Mouse (Mus musculus) hindbrain, embryonic 14.5 days (tissue): ENCODE data around the gene Dynlt1c. TPM values are rescaled to one million over a fixed set of nuclear protein-coding genes. Genes with fewer than 3 reads are reported as not detected.
"Not testable (repeated sequence)": the region's sequence is repeated elsewhere in the genome, so short reads cannot be mapped to it uniquely, and the experiment has no call there.

Experiments
- ATAC-seq: fragments of 200-750 bp; cut with Nextera tagmentation; 2 replicates; pipeline ENCODE4 v1.8.0; 2017; ENCODE audit warnings: moderate number of reproducible peaks, mild to moderate bottlenecking, moderate TSS enrichment, moderate library complexity; ENCODE audit not compliant: low FRiP score
- DNase-seq: peaks from one replicate; pipeline ENCODE4 v3.0.0-alpha.2; 2015; ENCODE audit warnings: low spot score
- H3K27ac ChIP-seq: fragments of 300-500 bp; sonication (generic); 2 replicates; pipeline ENCODE4 v1.5.1; 2014; ENCODE audit warnings: mild to moderate bottlenecking, moderate library complexity
- H3K27me3 ChIP-seq: fragments of 300-500 bp; sonication (generic); 2 replicates; pipeline ENCODE4 v1.6.1; 2014; ENCODE audit warnings: mild to moderate bottlenecking, low read length, mixed read lengths; ENCODE audit not compliant: control insufficient read depth, insufficient read depth
- H3K36me3 ChIP-seq: fragments of 300-500 bp; sonication (generic); replicated peaks from 2 replicates; pipeline ENCODE4 v1.6.1; 2014; ENCODE audit not compliant: control insufficient read depth, insufficient read depth
- H3K4me1 ChIP-seq: fragments of 300-500 bp; sonication (generic); replicated peaks from 2 replicates; pipeline ENCODE4 v1.6.1; 2014; ENCODE audit warnings: antibody characterized with exemption, low read length, mixed read lengths; ENCODE audit not compliant: control insufficient read depth, insufficient read depth
- H3K4me2 ChIP-seq: fragments of 300-500 bp; sonication (generic); replicated peaks from 2 replicates; pipeline ENCODE4 v1.6.1; 2014; ENCODE audit warnings: mild to moderate bottlenecking, moderate library complexity
- H3K4me3 ChIP-seq: fragments of 300-500 bp; sonication (generic); replicated peaks from 2 replicates; pipeline ENCODE4 v1.5.1; 2014; ENCODE audit warnings: mild to moderate bottlenecking, low read length
- H3K9ac ChIP-seq: fragments of 300-500 bp; sonication (generic); 2 replicates; pipeline ENCODE4 v1.6.1; 2014
- H3K9me3 ChIP-seq: fragments of 300-500 bp; sonication (generic); 2 replicates; pipeline ENCODE4 v1.6.1; 2016; ENCODE audit warnings: low read length; ENCODE audit not compliant: control insufficient read depth
- WGBS: fragments of 180-500 bp; shearing (Covaris S2); extraction: QIAGEN DNeasy Blood & Tissue Kit; methylation state at CpG from one replicate; pipeline ENCODE4 v1.1.7; 2014; 5-methylcytosine and 5-hydroxymethylcytosine counted together
- polyA plus RNA-seq: library from polyadenylated mRNA; unstranded; fragments of >200 nt; fragmentation: Nextera tagmentation; extraction: Ambion mirVana; gene quantifications from 2 replicates; pipeline ENCODE4 v1.2.1, GENCODE M21; 2014

Gene Dynlt1c
- polyA plus RNA-seq, 1 experiment from 2014 or later: 46.8 TPM

DNA sequence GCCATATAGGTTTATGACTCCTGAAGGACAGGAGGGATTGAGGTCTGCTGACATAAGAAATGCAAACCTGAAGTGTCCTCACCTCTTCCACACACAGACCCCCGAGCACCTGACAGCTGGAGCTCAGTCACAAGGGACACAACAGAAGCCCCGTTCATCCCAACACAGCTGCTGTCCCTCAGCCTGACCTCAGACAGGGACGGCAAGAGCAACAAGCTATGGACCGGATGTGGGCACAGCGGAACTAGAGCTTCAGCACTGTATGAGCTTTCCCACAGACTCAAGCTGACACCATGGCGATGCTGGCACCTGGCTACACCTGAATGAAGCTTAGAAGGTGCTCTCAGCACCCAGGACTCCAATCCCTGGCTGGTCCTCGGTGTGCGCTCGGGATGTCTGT lies 12.8 kb downstream of the Dynlt1c start:
- 93% methylated on average over 4 of the region's 9 CpGs for WGBS
- H3K9ac ChIP-seq, H3K27ac ChIP-seq, ATAC-seq, H3K36me3 ChIP-seq, H3K4me3 ChIP-seq, H3K27me3 ChIP-seq, H3K9me3 ChIP-seq, H3K4me2 ChIP-seq, DNase-seq, H3K4me1 ChIP-seq: not testable (repeated sequence)

DNA sequence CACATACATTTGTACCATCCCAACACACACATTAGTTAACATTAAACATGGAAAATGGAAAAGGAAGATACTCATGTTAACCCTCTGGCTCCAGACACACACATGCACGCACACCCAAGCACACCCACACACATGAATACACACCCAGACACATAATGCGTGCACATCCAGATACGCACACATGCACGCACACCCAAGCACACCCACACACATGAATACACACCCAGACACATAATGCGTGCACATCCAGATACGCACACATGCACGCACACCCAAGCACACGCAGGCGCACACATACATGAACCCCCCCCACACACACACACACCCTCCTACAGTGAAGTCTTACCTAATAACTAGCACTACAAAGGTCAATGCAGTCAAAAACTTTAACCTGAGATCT lies 15.3 kb downstream of the Dynlt1c start:
- not testable (repeated sequence) for H3K4me3 ChIP-seq, ATAC-seq, H3K4me1 ChIP-seq, H3K36me3 ChIP-seq, H3K4me2 ChIP-seq, H3K27ac ChIP-seq, H3K9me3 ChIP-seq, DNase-seq, H3K27me3 ChIP-seq, H3K9ac ChIP-seq
- WGBS: 97% methylated on average over 9 of the region's 9 CpGs

DNA sequence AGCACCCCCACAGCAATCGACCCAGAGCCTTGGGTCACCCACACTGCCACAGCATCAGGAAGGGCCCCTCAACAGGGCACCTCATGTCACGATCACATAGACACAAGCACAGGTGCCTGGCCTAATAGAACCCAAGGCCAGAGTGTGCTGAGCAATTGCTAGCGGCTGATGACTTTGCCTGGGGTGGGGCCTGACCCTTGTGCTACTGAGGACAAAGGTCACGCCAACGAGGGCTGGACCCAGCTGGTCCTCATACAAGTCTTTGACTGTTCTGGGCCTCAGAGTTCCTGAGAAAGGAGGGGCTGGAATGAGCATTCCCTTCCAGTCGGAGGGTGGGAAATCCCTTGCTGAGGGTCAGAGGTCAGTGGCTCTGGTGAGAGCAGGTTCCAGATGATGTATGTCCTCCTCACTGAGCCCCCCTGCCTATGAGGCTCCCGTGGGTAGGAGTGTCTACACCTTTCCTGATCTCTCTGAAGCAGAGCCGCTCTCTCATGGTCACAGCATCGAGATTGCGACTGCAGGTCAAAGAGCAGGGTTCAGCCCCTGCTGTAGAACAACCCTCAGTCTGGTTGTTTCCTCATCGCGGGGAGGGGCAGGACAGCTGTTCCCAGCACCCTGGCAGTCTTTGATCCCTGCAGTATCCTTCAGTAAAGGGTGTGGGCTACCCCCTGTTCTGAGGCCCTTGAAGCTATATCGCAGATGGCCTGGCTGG lies 16.4 kb downstream of the Dynlt1c start:
- H3K9ac ChIP-seq, H3K36me3 ChIP-seq, H3K9me3 ChIP-seq, ATAC-seq, H3K27me3 ChIP-seq, H3K4me3 ChIP-seq, DNase-seq, H3K4me2 ChIP-seq, H3K27ac ChIP-seq, H3K4me1 ChIP-seq: not testable (repeated sequence)
- 56% methylated on average over 7 of the region's 13 CpGs for WGBS

GRCm38 (mm10) chr17:6619271-6619670 lies 17.8 kb downstream of the Dynlt1c start:
- not testable (repeated sequence) for ATAC-seq, H3K9ac ChIP-seq
- 89% methylated on average over 5 of the region's 5 CpGs for WGBS

GRCm38 (mm10) chr17:6620035-6620434 lies 18.6 kb downstream of the Dynlt1c start:
- H3K9me3 ChIP-seq, H3K27ac ChIP-seq, ATAC-seq, H3K4me2 ChIP-seq, H3K4me3 ChIP-seq, H3K4me1 ChIP-seq, H3K27me3 ChIP-seq, DNase-seq, H3K36me3 ChIP-seq, H3K9ac ChIP-seq: not testable (repeated sequence)
- 71% methylated on average over 3 of the region's 6 CpGs for WGBS

More at GRCm38 (mm10) chr17:6619271-6619670, 17.8 kb downstream of the Dynlt1c start:
- not testable (repeated sequence) for H3K36me3 ChIP-seq, DNase-seq, H3K4me3 ChIP-seq, H3K9me3 ChIP-seq, H3K27ac ChIP-seq, H3K4me1 ChIP-seq, H3K27me3 ChIP-seq, H3K4me2 ChIP-seq

DNA sequence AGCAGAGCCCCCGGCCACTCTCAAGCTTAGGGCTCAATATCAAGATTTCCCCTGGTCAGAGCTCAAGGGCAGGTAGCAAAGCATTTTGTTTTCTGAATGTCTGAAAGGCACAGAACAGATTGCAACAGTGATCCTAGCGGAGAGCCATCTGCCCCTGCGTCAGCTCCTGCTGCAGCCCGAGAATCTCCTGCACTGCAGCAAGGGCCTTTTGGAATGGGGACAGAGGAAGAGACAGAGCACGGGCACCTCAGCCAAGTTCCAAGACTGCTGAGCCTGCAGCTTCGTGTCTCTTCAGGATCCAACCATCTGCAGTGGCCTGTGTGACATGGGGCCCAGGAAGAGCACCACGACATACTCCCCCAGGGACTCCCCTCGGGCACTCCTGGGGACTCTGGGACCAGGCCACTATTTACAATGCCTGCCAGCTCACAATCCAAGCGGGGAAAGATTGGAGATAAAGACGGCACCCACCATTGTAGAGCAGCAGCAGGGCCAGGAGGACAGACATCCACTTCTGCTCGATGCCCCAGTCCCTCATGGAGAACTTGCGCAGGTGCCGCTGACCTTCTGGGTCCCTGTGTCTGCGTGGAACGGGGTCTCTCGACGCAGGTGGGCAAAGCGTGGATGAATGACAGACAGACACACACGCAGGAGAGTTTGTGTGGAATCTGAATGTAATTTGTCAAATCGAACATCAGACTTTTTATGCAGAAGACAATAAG lies 19.4 kb downstream of the Dynlt1c start:
- not testable (repeated sequence) for H3K4me1 ChIP-seq, H3K9me3 ChIP-seq, ATAC-seq, H3K36me3 ChIP-seq, H3K4me3 ChIP-seq, H3K27me3 ChIP-seq, H3K27ac ChIP-seq, H3K4me2 ChIP-seq, H3K9ac ChIP-seq, DNase-seq
- 86% methylated on average over 17 of the region's 20 CpGs for WGBS

- WGBS: 94% methylated on average over 11 of the region's 12 CpGs
These were observed 20.5 kb downstream of the Dynlt1c start for GRCm38 (mm10) chr17:6621976-6622375.

DNA sequence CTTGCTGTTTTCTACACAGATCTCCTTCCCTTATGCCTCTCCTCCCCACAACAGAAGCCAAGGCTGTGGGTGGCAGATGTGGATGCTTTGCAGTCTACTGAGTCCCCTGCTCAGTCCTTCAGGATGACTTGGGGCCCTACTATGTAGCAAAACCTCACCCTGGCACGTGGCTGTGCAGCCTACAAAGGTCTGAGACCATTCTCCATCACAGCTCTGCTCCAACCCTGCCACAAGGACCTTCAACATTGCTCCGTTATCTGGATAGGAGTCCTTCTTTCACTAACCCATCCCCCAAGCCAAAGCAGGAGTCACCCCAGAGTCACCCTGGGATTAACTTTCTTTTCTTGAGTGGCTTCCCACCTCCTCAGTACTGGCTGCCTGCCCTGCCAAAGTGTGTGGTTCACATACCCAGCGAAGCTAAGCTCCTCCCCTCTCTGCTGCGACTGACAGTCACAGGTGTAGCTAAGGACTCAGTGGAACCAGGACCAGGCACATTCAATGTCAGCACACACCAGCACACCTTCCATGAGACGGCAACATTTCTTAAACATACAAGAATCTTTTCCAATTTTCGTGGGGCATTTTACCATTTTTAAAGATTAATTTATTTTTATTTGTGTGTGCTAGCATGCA lies 23.6 kb downstream of the Dynlt1c start:
- H3K4me3 ChIP-seq, H3K9me3 ChIP-seq, H3K9ac ChIP-seq, H3K4me2 ChIP-seq, H3K27ac ChIP-seq, H3K27me3 ChIP-seq, H3K36me3 ChIP-seq, DNase-seq, H3K4me1 ChIP-seq, ATAC-seq: not testable (repeated sequence)
- WGBS: 56% methylated on average over 1 of the region's 6 CpGs

More at GRCm38 (mm10) chr17:6621976-6622375, 20.5 kb downstream of the Dynlt1c start:
- DNase-seq, H3K27ac ChIP-seq, H3K4me1 ChIP-seq, H3K9ac ChIP-seq, H3K36me3 ChIP-seq, ATAC-seq, H3K4me3 ChIP-seq, H3K4me2 ChIP-seq, H3K9me3 ChIP-seq, H3K27me3 ChIP-seq: not testable (repeated sequence)

DNA sequence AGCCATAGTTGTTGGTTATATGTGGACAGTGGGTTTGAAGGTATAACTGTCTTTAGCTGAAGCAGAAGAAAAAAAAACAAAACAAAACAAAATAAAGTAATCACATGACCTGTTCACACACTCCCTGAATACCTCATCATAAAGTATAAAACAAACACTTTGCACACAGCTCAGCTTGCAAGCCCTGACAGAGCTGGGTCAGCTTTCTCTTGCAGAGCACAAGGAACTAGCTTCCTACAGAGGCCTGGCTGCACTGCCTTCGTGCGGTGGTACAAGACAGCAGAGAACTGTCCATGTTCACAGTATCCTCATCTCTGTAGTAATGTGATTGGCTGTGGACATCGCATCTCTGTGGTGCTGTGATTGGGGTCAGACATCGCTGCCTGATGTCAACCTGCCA lies 28.9 kb downstream of the Dynlt1c start:
- not testable (repeated sequence) for H3K4me3 ChIP-seq, DNase-seq, H3K4me2 ChIP-seq, H3K9ac ChIP-seq, H3K9me3 ChIP-seq, H3K27ac ChIP-seq, H3K36me3 ChIP-seq, H3K4me1 ChIP-seq, ATAC-seq, H3K27me3 ChIP-seq
- 94% methylated on average over 4 of the region's 4 CpGs for WGBS
